Mouse (Mus musculus) spleen, adult 2 months (tissue): ENCODE measurements around the gene Rhno1. TPM values are rescaled to one million over a fixed set of nuclear protein-coding genes. Genes with fewer than 3 reads are reported as not detected.

ENCODE experiments used
- DNase-seq, 2 experiments: peaks; one replicate each; pipeline versions ENCODE4 v3.0.0 to v3.0.0-alpha.2; 2012 to 2021; ENCODE audit warnings: low spot score in 2 of 2, low read depth in 1 of 2
- H3K27ac ChIP-seq: fragments of 200-500 bp; 2 replicates; pipeline ENCODE4 v1.5.1; 2012; ENCODE audit warnings: low read length, inconsistent platforms; ENCODE audit not compliant: insufficient read depth
- H3K27me3 ChIP-seq: fragments of 200-500 bp; 2 replicates; pipeline ENCODE4 v1.6.1; 2012; ENCODE audit warnings: mild to moderate bottlenecking, moderate library complexity, low read length, inconsistent platforms; ENCODE audit not compliant: control insufficient read depth, insufficient read depth
- H3K36me3 ChIP-seq: fragments of 200-500 bp; 2 replicates; pipeline ENCODE4 v1.6.1; 2012; ENCODE audit warnings: mild to moderate bottlenecking, low read length, inconsistent platforms; ENCODE audit not compliant: control insufficient read depth, insufficient read depth
- H3K4me1 ChIP-seq: fragments of 200-500 bp; 2 replicates; pipeline ENCODE4 v1.6.1; 2011; ENCODE audit warnings: inconsistent platforms; ENCODE audit not compliant: control insufficient read depth, insufficient read depth, insufficient read length
- H3K4me3 ChIP-seq: fragments of 200-500 bp; 2 replicates; pipeline ENCODE4 v1.5.1; 2011; ENCODE audit warnings: mild to moderate bottlenecking, inconsistent platforms; ENCODE audit not compliant: insufficient read depth, insufficient read length; ENCODE audit errors: extremely low read depth
- CTCF ChIP-seq: fragments of 200-500 bp; IDR thresholded peaks from 2 replicates; pipeline ENCODE4 v1.5.1; 2011; ENCODE audit warnings: mild to moderate bottlenecking, inconsistent platforms; ENCODE audit not compliant: insufficient read depth, insufficient read length, insufficient replicate concordance; ENCODE audit errors: extremely low read depth
- POLR2A ChIP-seq: fragments of 200-500 bp; IDR thresholded peaks from 2 replicates; pipeline ENCODE4 v1.6.1; 2011; ENCODE audit warnings: low read depth, low read length, inconsistent platforms
- WGBS: fragments of 180-500 bp; shearing (Covaris S2); methylation state at CpG from one replicate; pipeline ENCODE4 v1.1.7; 2018; 5-methylcytosine and 5-hydroxymethylcytosine counted together
- polyA plus RNA-seq: library from polyadenylated mRNA; depleted of rRNA; stranded (reverse); fragments of >200 nt; gene quantifications from 2 replicates; pipeline ENCODE4 v1.2.3, GENCODE M21; 2012

The Rhno1 gene
- polyA plus RNA-seq, 1 experiment, result 16.0 TPM

GRCm38 (mm10) chr6:128349711-128350110, 13.0 kb downstream of the Rhno1 start:
- no peaks in the 10 kb centered on the region for H3K27me3 ChIP-seq
- no peak overlapping the region for H3K4me3 ChIP-seq
- no peak for DNase-seq
- H3K4me1 ChIP-seq, result no peaks in the 10 kb centered on the region; the same call in 1 of the 2 replicates
- TF ChIP-seq POLR2A (no peak), CTCF (no peak)
- H3K27ac ChIP-seq, result no peak overlapping the region; the same call in 1 of the 2 replicates
- 22% methylated on average over 7 of the region's 7 CpGs for WGBS
- no peaks in the 10 kb centered on the region for H3K36me3 ChIP-seq

GRCm38 (mm10) chr6:128346782-128347181, 15.9 kb downstream of the Rhno1 start:
- 86% methylated on average over 6 of the region's 6 CpGs for WGBS
- Histone ChIP-seq H3K4me1 (no peaks in the 10 kb centered on the region; the same call in 1 of the 2 replicates), H3K27ac (no peak overlapping the region), H3K27me3 (no peaks in the 10 kb centered on the region), H3K4me3 (no peak overlapping the region), H3K36me3 (no peaks in the 10 kb centered on the region)
- DNase-seq, result no peak
- TF ChIP-seq CTCF (no peak), POLR2A (no peak)

- TF ChIP-seq POLR2A (no peak), CTCF (no peak)
- 16% methylated on average over 10 of the region's 10 CpGs for WGBS
Measured at GRCm38 (mm10) chr6:128345623-128346022, 17.1 kb downstream of the Rhno1 start.

GRCm38 (mm10) chr6:128341956-128342723, 20.6 kb downstream of the Rhno1 start:
- Histone ChIP-seq H3K36me3 (no peaks in the 10 kb centered on the region), H3K27me3 (no peaks in the 10 kb centered on the region), H3K27ac (no peak overlapping the region), H3K4me3 (no peak overlapping the region), H3K4me1 (no peaks in the 10 kb centered on the region)
- WGBS, result 90% methylated on average over 11 of the region's 11 CpGs
- TF ChIP-seq CTCF, result no peak
- no peak for TF ChIP-seq POLR2A
- no peak for DNase-seq

More at GRCm38 (mm10) chr6:128345623-128346022, 17.1 kb downstream of the Rhno1 start:
- Histone ChIP-seq H3K36me3 (no peaks in the 10 kb centered on the region), H3K27ac (no peak overlapping the region), H3K27me3 (no peaks in the 10 kb centered on the region), H3K4me1 (no peaks in the 10 kb centered on the region; the same call in 1 of the 2 replicates), H3K4me3 (no peak overlapping the region)
- DNase-seq, result no peak

GRCm38 (mm10) chr6:128338876-128339275, 23.8 kb downstream of the Rhno1 start:
- 72% methylated on average over 5 of the region's 5 CpGs for WGBS
- no peak for DNase-seq
- H3K36me3 ChIP-seq, result no peaks in the 10 kb centered on the region
- H3K27ac ChIP-seq, result no peak overlapping the region
- no peaks in the 10 kb centered on the region; the same call in 1 of the 2 replicates for H3K4me1 ChIP-seq
- no peaks in the 10 kb centered on the region for H3K27me3 ChIP-seq
- no peak overlapping the region for H3K4me3 ChIP-seq
- TF ChIP-seq CTCF, result no peak
- TF ChIP-seq POLR2A, result no peak

- no peak for TF ChIP-seq POLR2A
- TF ChIP-seq CTCF, result no peak
- H3K27me3 ChIP-seq, result no peaks in the 10 kb centered on the region
- no peaks in the 10 kb centered on the region for H3K36me3 ChIP-seq
- no peak for DNase-seq
- no peak overlapping the region for H3K4me3 ChIP-seq
- no peak overlapping the region for H3K27ac ChIP-seq
- WGBS, result 94% methylated on average over 7 of the region's 7 CpGs
- H3K4me1 ChIP-seq, result no peaks in the 10 kb centered on the region; the same call in 1 of the 2 replicates
Measured at GRCm38 (mm10) chr6:128337467-128337866, 25.2 kb downstream of the Rhno1 start.
